Mouse (Mus musculus) forebrain, embryonic 10.5 days (tissue): ENCODE data around the gene Por. TPM values are rescaled to one million over a fixed set of nuclear protein-coding genes. Genes with fewer than 3 reads are reported as not detected.
A peak's percentile ranks its signal among the peaks of the same experiment; 100 is the strongest.

Experiments used
- DNase-seq: peaks from one replicate; pipeline ENCODE4 v3.0.0-alpha.2; 2017; ENCODE audit warnings: low spot score; ENCODE audit errors: extremely low spot score
- H3K27ac ChIP-seq: fragments of 300-500 bp; sonication (generic); 2 replicates; pipeline ENCODE4 v1.5.1; 2016; ENCODE audit warnings: mild to moderate bottlenecking
- H3K27me3 ChIP-seq: fragments of 300-500 bp; sonication (generic); 2 replicates; pipeline ENCODE4 v1.6.1; 2016; ENCODE audit warnings: mild to moderate bottlenecking; ENCODE audit not compliant: poor library complexity, severe bottlenecking
- H3K36me3 ChIP-seq: fragments of 300-500 bp; sonication (generic); replicated peaks from 2 replicates; pipeline ENCODE4 v1.6.1; 2016; ENCODE audit warnings: mild to moderate bottlenecking, moderate library complexity
- H3K4me1 ChIP-seq: fragments of 300-500 bp; sonication (generic); 2 replicates; pipeline ENCODE4 v1.6.1; 2016
- H3K4me3 ChIP-seq: fragments of 300-500 bp; sonication (generic); 2 replicates; pipeline ENCODE4 v1.5.1; 2016; ENCODE audit warnings: mild to moderate bottlenecking, moderate library complexity
- H3K9me3 ChIP-seq: fragments of 300-500 bp; sonication (generic); 2 replicates; pipeline ENCODE4 v1.6.1; 2016; ENCODE audit warnings: mild to moderate bottlenecking, moderate library complexity
- WGBS: fragments of 180-500 bp; shearing (Covaris S2); methylation state at CpG from one replicate; pipeline ENCODE4 v1.1.7; 2016; 5-methylcytosine and 5-hydroxymethylcytosine counted together
- polyA plus RNA-seq: library from polyadenylated mRNA; unstranded; fragments of >200 nt; fragmentation: Nextera tagmentation; extraction: Ambion mirVana; gene quantifications from 2 replicates; pipeline ENCODE4 v1.2.1, GENCODE M21; 2016

Por gene
- polyA plus RNA-seq, 1 experiment from 2014 or later, result 118 TPM

DNA sequence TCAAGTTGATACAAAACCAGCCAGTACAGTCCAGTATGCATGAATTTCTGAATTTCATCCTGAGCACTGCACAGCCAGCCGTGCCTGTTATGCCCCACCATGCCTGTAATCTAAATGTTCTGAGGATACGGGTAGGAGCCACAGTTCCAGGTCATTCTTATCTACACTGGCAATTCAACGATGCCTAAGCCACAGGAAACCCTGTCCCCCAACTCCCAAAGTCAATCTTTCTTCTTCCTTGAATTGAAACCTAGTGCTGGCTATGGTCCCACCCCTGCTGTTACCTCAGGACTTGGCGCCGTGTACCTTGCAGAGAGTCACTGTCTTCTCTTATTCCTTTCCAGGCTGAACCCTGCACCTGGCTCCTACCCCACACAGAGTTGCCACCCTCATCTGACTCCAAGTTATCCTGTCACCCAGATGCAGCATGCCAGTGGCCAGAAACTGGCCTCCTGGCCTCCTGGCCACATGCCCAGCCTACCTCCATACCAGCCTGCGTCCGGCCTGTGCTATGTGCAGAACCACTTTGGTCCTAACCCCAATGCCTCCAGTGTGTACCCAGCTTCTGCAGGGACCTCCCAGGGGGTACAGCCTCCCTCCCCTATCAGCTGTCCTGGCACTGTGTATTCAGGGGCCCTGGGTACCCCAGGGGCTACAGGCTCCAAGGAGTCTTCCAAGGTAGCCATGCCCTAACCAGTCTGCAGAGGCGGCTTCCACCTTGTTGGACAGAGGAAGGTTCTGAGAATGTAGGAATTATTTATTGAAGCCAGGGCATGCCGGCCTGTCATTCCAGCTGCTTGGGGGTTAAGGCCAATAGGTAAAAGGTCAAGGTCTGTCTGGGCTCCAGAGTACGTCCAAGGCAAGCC lies 26.9 kb upstream of the Por start:
- Histone ChIP-seq H3K36me3 (peaks cover 58% of the 10 kb centered on the region), H3K27ac (0 out of 2 replicates have a peak overlapping the region, but pooled peaks have one; percentile 35), H3K27me3 (no peaks in the 10 kb centered on the region), H3K4me1 (peaks cover 4% of the 10 kb centered on the region), H3K4me3 (no peak overlapping the region), H3K9me3 (no peaks in the 10 kb centered on the region)
- 87% methylated on average over 10 of the region's 10 CpGs for WGBS
- no peak for DNase-seq

DNA sequence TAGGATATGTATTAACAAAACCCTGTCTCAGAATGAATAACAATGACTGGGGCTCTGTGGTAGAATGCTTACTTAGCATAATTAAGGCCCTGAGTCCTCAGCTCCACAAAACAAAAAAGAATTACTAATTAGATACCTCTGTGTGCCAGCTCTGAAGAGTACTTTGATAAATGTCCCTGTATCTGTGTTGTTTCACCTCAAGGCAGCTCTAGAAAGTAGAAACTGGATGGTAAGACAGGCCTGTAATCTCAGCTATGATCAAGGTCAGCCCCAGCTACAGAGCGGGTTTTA lies 26.3 kb upstream of the Por start:
- H3K9me3 ChIP-seq, result no peaks in the 10 kb centered on the region
- H3K27ac ChIP-seq, result no peak overlapping the region
- peaks cover 52% of the 10 kb centered on the region for H3K36me3 ChIP-seq
- H3K4me1 ChIP-seq, result peaks cover 4% of the 10 kb centered on the region
- WGBS, result 97% methylated on average over 1 of the region's 1 CpGs
- DNase-seq, result no peak
- no peaks in the 10 kb centered on the region for H3K27me3 ChIP-seq
- no peak overlapping the region for H3K4me3 ChIP-seq

GRCm38 (mm10) chr5:135643869-135644268 lies 26.0 kb upstream of the Por start:
- H3K27ac ChIP-seq, result no peak overlapping the region
- H3K4me1 ChIP-seq, result peaks cover 4% of the 10 kb centered on the region
- 94% methylated on average over 8 of the region's 8 CpGs for WGBS
- peaks cover 49% of the 10 kb centered on the region for H3K36me3 ChIP-seq
- no peaks in the 10 kb centered on the region for H3K27me3 ChIP-seq
- no peak overlapping the region for H3K4me3 ChIP-seq
- no peaks in the 10 kb centered on the region for H3K9me3 ChIP-seq
- no peak for DNase-seq

GRCm38 (mm10) chr5:135645330-135645729 lies 24.5 kb upstream of the Por start:
- H3K4me1 ChIP-seq, result peaks cover 4% of the 10 kb centered on the region
- H3K36me3 ChIP-seq, result peaks cover 34% of the 10 kb centered on the region
- H3K27me3 ChIP-seq, result no peaks in the 10 kb centered on the region
- H3K4me3 ChIP-seq, result no peak overlapping the region
- no peak overlapping the region for H3K27ac ChIP-seq
- DNase-seq, result no peak
- 90% methylated on average over 5 of the region's 5 CpGs for WGBS
- H3K9me3 ChIP-seq, result no peaks in the 10 kb centered on the region

GRCm38 (mm10) chr5:135646038-135646437 lies 23.8 kb upstream of the Por start:
- 89% methylated on average over 6 of the region's 6 CpGs for WGBS
- H3K27ac ChIP-seq, result no peak overlapping the region
- no peaks in the 10 kb centered on the region for H3K9me3 ChIP-seq
- H3K36me3 ChIP-seq, result peaks cover 27% of the 10 kb centered on the region
- H3K27me3 ChIP-seq, result no peaks in the 10 kb centered on the region
- peaks cover 4% of the 10 kb centered on the region for H3K4me1 ChIP-seq
- DNase-seq, result no peak
- H3K4me3 ChIP-seq, result no peak overlapping the region

- 85% methylated on average over 9 of the region's 9 CpGs for WGBS
- Histone ChIP-seq H3K4me3 (no peak overlapping the region), H3K36me3 (peaks cover 6% of the 10 kb centered on the region), H3K27ac (no peak overlapping the region), H3K9me3 (no peaks in the 10 kb centered on the region), H3K27me3 (no peaks in the 10 kb centered on the region), H3K4me1 (no peaks in the 10 kb centered on the region; the same call in 1 of the 2 replicates)
- DNase-seq, result no peak
Measured at GRCm38 (mm10) chr5:135648461-135649308, 21.1 kb upstream of the Por start.

DNA sequence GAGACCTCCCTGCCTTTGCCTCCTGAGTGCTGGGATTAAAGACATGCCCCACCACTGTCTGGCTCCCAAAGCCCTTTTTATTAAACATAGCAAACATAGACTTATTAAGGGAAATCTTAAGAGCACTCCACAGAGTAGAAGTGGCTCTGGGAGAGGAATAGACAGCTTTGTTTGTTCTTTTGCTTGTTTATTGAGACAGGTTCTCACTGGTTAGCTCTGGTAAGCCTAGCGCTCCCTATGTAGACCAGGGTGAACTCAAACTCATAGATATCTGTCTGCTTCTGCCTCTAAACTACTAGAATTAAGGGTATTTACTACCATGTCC lies 20.6 kb upstream of the Por start:
- Histone ChIP-seq H3K9me3 (no peaks in the 10 kb centered on the region), H3K4me1 (no peaks in the 10 kb centered on the region; the same call in 1 of the 2 replicates), H3K36me3 (no peaks in the 10 kb centered on the region; the same call in 1 of the 2 replicates), H3K27me3 (no peaks in the 10 kb centered on the region), H3K27ac (no peak overlapping the region), H3K4me3 (no peak overlapping the region)
- no peak for DNase-seq
- 89% methylated on average over 1 of the region's 1 CpGs for WGBS

GRCm38 (mm10) chr5:135651536-135651935 lies 18.3 kb upstream of the Por start:
- 0 out of 2 replicates have a peak overlapping the region, but pooled peaks have one; percentile 21 for H3K27ac ChIP-seq
- no peak for DNase-seq
- H3K4me1 ChIP-seq, result no peaks in the 10 kb centered on the region; the same call in 1 of the 2 replicates
- no peaks in the 10 kb centered on the region for H3K9me3 ChIP-seq
- WGBS, result 84% methylated on average over 3 of the region's 3 CpGs
- no peaks in the 10 kb centered on the region for H3K27me3 ChIP-seq
- no peaks in the 10 kb centered on the region for H3K36me3 ChIP-seq
- no peak overlapping the region for H3K4me3 ChIP-seq

DNA sequence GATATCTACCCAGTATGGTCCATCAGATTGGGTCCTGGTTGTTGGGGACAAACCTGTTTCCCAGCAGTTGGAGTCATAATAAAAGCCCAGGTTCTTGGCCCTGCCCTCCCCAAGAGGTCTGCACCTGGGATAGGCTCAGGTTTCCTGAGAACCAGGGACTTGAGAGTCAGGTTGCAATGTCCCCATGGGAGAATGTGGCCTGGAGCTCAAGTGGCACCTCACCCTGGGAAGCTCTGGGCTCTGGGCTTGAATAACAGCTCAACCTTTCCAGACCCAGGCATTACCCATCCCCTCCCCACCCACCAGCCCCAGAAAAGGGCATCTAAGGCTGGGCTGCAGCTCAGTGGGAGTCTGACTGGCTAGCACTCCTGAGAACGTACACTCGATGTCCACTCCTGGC lies 16.6 kb upstream of the Por start:
- H3K4me3 ChIP-seq, result no peak overlapping the region
- 76% methylated on average over 2 of the region's 2 CpGs for WGBS
- H3K27ac ChIP-seq, result no peak overlapping the region
- no peak for DNase-seq
- 0 out of 2 replicates have a peak, but pooled peaks cover 6% of the 10 kb centered on the region for H3K27me3 ChIP-seq
- H3K4me1 ChIP-seq, result peaks cover 3% of the 10 kb centered on the region; the same call in 1 of the 2 replicates
- no peaks in the 10 kb centered on the region for H3K9me3 ChIP-seq
- H3K36me3 ChIP-seq, result no peaks in the 10 kb centered on the region

DNA sequence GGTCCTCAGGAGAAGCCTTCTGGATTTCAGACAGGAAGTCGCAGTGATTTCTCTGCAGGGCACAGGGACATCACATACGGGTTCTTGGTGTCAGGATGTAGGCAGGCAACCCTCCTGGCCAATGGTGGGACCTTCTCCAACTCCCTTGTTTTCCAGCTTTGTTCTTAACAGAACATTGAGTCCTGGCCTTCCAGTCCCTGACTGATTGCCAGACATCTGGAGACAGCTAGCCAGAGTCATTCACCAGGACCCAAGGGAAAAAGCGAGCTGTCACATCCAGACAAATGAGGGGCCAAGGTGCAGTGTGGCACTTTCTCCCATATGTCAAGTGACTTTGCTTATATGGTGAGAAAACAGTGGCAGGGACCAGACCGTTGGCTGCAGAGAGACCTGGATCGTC lies 13.8 kb upstream of the Por start:
- 84% methylated on average over 5 of the region's 5 CpGs for WGBS
- no peaks in the 10 kb centered on the region for H3K9me3 ChIP-seq
- 0 out of 2 replicates have a peak, but pooled peaks cover 6% of the 10 kb centered on the region for H3K27me3 ChIP-seq
- H3K4me1 ChIP-seq, result peaks cover 3% of the 10 kb centered on the region; the same call in 1 of the 2 replicates
- no peak for DNase-seq
- H3K27ac ChIP-seq, result no peak overlapping the region
- no peaks in the 10 kb centered on the region for H3K36me3 ChIP-seq
- H3K4me3 ChIP-seq, result no peak overlapping the region

DNA sequence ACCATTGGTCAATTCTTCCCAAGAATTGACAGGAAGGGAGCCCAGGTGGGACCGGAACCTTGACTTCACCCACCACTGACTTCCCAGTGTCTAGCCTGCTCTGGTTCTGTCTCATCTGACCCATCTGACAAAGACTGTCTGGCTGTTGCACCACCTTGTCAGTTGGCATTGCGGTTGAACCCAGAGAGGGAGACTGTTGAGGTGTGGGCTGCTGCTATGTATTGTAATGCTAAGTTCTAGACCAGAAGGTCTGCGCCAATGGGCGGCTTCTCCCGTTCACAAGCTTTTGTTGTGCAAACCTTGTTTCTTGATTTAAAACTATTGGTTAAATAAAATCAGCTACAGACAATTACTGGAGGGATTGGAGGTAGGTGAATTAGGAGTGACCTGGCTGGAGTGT lies 12.7 kb upstream of the Por start:
- Histone ChIP-seq H3K36me3 (no peaks in the 10 kb centered on the region), H3K4me1 (peaks cover 3% of the 10 kb centered on the region; the same call in 1 of the 2 replicates), H3K27me3 (0 out of 2 replicates have a peak, but pooled peaks cover 6% of the 10 kb centered on the region), H3K4me3 (no peak overlapping the region), H3K9me3 (no peaks in the 10 kb centered on the region), H3K27ac (no peak overlapping the region)
- WGBS, result 84% methylated on average over 5 of the region's 5 CpGs
- no peak for DNase-seq

DNA sequence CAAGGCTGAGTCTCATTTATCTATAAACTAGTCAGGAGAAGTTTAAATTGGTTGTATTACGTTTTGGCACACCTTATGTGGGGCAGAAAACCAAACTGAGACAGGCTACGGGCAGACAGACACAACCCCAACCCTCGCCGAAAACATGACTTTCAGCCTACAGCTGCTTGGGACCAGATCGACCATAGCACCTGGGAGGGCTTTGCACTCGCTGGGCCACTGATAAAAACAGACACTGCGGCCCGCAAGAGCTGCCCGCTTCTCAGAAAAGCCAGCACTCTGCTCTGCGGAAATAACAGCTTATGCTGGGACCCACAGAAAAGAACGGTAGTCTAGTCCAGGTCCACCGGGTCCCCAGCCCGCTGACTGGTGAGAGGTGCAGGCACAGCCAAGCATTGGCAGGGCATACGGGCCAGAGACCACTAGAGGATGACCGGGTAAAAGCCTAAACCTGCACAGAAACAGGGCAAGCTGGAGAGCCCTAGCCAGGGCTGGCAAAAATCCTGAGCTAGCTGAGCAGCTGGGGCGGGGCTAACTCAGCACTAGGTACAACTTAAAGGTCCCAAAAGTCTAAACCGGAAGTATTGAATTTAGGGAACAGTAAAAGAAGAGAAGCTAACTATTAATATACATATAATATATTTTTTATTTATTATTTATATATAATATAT lies 12.0 kb upstream of the Por start:
- WGBS, result 58% methylated on average over 17 of the region's 17 CpGs

More for the DNA sequence above, 12.0 kb upstream of the Por start:
- Histone ChIP-seq H3K4me3 (no peak overlapping the region), H3K27ac (no peak overlapping the region), H3K27me3 (0 out of 2 replicates have a peak, but pooled peaks cover 6% of the 10 kb centered on the region), H3K4me1 (peaks cover 3% of the 10 kb centered on the region; the same call in 1 of the 2 replicates), H3K36me3 (no peaks in the 10 kb centered on the region), H3K9me3 (no peaks in the 10 kb centered on the region)
- no peak for DNase-seq
